Mouse (Mus musculus): ENCODE results near the gene Rxra.

Rxra gene

GRCm38 (mm10) chr2:27676106-27676477 lies at the start of gene Rxra:
Gene Rxra, plus strand, starts transcription at chr2:27676440.
- DNase-seq = no peak

- no peak for DNase-seq
These were observed 49.6 kb upstream of the Rxra start for GRCm38 (mm10) chr2:27626604-27627003.

GRCm38 (mm10) chr2:27630601-27631285 lies 45.5 kb upstream of the Rxra start:
- DNase-seq = no peak

- no peak for DNase-seq
These were observed 42.8 kb upstream of the Rxra start for GRCm38 (mm10) chr2:27633471-27633870.

- DNase-seq = no peak
These were observed 42.2 kb upstream of the Rxra start for GRCm38 (mm10) chr2:27634018-27634417.

GRCm38 (mm10) chr2:27635147-27635738 lies 41.0 kb upstream of the Rxra start:
- DNase-seq = no peak

- DNase-seq = no peak
These were observed 39.4 kb upstream of the Rxra start for GRCm38 (mm10) chr2:27636796-27637195.

GRCm38 (mm10) chr2:27637281-27637896 lies 38.9 kb upstream of the Rxra start:
- no peak for DNase-seq

- DNase-seq = no peak
These were observed 36.5 kb upstream of the Rxra start for GRCm38 (mm10) chr2:27639631-27640334.

- DNase-seq = no peak
These were observed 35.2 kb upstream of the Rxra start for GRCm38 (mm10) chr2:27640900-27641479.

GRCm38 (mm10) chr2:27644547-27645120 lies 31.6 kb upstream of the Rxra start:
- no peak for DNase-seq

GRCm38 (mm10) chr2:27645471-27645870 lies 30.8 kb upstream of the Rxra start:
- no peak for DNase-seq

GRCm38 (mm10) chr2:27649862-27650661 lies 26.2 kb upstream of the Rxra start:
- no peak for DNase-seq

- no peak for DNase-seq
These were observed 25.2 kb upstream of the Rxra start for GRCm38 (mm10) chr2:27650991-27651390.

GRCm38 (mm10) chr2:27653496-27654030 lies 22.7 kb upstream of the Rxra start:
- DNase-seq = no peak

- no peak for DNase-seq
These were observed 21.7 kb upstream of the Rxra start for GRCm38 (mm10) chr2:27654321-27655232.

GRCm38 (mm10) chr2:27656576-27656975 lies 19.7 kb upstream of the Rxra start:
- DNase-seq = no peak

- no peak for DNase-seq
These were observed 11.0 kb upstream of the Rxra start for GRCm38 (mm10) chr2:27665284-27665683.

- DNase-seq = no peak
These were observed 9.5 kb upstream of the Rxra start for GRCm38 (mm10) chr2:27666719-27667118.

- DNase-seq = no peak
These were observed 8.6 kb upstream of the Rxra start for GRCm38 (mm10) chr2:27667677-27668076.

GRCm38 (mm10) chr2:27670746-27671145 lies 5.5 kb upstream of the Rxra start:
- DNase-seq = no peak

Data from right cerebral cortex, postnatal 4 days (tissue).